Mouse (Mus musculus) testis, postnatal 14 days (tissue): ENCODE results near the gene Nr2e3.
"Not testable (repeated sequence)": the region's sequence is repeated elsewhere in the genome, so short reads cannot be mapped to it uniquely, and the experiment has no call there.

ENCODE experiments used
- DNase-seq: peaks from one replicate; pipeline ENCODE4 v3.0.0; 2021; ENCODE audit warnings: low spot score

Gene Nr2e3

DNA sequence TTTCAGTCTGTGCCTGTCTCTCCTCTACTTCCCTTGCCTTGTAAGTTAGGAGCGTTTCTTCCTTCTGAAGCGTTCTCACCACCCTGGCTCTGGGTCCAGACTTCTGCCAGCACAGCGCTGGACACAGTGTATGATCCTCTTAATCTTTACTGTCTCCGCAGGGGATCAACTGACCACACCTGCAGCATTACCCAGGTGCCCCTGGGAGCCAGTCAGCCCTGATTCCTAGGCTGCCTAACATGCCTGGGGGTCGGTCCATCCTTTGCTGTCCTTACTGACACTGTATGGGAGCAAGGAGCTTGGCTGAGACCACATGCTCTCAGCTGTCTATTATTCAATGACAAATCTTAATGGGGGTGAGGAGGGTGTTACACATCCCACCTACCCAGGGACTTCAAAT, 10.5 kb downstream of the Nr2e3 start:
- DNase-seq: no peak

DNA sequence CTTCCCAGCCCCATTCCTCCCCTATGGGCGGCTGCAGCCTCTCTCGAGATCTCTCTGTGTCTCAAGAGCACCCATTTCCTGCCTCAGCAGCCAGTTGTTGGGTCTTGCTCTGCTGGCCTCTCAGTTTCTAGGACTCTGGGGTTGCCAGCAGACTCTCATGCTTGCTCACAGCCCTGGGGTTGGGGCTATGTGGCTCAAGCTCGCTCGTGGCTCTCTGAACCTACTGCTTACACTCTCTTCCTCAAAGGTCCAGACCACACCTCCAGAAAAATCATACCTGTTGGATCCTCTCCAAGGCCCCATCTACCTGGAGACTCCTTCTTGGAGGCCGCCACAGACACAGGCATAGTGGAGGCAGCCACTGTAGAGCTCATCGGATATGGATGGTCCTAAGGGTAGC, 10.9 kb downstream of the Nr2e3 start:
- no peak for DNase-seq

DNA sequence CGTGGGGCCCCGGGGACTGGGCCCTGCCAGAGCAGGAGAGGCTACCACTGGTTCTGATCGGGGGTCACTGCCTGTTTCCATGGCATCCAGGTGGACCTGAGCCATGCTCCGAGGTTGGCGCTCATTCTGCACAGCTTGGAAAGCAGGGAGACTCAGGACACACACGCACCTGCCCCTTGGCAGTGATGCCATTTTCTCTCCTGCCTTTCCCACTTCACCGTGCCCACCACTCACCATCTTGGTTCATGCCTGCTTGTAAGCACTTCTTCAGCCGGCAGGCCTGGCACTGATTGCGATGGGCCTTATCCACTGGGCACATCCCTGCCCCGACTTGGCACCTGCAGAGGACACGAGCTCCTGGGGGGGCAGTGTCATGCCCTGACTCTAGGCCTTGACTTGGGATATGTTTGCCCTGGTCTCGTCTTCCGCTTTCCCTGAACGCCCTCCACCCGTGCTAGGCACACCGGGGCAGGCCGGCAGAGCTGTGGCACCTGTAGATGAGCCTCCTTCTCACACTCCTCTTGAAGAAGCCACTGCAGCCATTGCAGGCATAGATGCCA, 11.7 kb downstream of the Nr2e3 start:
- no peak for DNase-seq

DNA sequence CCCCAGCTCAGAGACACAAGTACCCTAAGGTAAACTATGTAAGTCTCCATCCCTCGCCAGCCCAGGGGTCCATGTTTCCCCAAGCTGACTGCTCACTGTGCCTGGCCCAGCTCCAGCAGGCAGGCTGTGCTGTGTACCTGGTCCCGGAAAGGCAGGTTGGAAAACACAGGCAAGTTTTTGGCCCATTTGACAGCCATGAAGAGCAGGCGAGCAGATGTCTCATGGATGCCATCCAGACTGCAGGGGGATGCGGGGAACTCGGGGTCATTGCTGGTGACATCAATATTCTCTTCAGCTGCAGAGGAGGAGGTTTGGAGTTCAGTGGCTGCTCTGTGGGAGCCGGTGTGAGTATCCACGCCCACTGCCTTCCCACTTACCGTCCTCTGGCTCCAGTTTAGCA, 12.2 kb downstream of the Nr2e3 start:
- DNase-seq: no peak

DNA sequence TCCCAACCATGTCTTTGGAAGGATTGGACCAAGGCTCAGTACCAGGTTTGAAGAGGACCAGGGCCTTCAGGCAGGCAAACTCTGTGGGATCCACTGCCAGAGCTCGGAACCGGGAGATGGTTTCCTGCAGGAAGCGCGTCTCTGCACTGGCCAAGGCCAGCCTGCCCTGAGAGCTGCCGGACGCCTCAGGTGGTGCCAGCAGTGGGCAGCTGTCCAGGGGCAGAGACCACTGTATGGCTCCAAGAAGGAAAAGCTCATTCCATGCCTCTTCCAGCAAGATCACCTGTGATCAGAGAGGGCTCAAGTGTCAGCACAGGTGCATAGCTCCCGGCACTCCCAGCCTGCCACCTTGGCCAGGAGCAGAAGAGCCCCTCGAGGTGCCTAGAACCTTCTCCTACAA, 13.2 kb downstream of the Nr2e3 start:
- DNase-seq: no peak

DNA sequence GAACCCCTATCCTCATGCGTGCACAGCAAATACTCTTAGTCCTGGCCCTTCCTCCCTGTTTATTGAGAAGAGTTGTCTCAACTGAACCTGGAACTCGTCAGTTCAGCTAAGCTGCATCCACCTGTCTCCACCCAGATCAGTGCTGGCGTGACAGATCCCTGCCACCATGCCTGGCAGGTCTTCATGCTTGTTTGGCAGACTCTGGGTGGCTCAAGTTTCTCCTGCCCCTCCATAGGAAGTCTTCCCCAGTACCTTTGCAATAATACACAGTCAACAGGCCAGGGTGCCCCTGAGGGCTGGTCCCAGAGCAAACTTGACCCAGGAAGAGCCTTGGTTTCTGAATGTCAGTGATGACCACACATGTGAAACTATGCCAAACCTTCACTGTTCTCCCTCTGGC, 15.2 kb downstream of the Nr2e3 start:
- DNase-seq: no peak

DNA sequence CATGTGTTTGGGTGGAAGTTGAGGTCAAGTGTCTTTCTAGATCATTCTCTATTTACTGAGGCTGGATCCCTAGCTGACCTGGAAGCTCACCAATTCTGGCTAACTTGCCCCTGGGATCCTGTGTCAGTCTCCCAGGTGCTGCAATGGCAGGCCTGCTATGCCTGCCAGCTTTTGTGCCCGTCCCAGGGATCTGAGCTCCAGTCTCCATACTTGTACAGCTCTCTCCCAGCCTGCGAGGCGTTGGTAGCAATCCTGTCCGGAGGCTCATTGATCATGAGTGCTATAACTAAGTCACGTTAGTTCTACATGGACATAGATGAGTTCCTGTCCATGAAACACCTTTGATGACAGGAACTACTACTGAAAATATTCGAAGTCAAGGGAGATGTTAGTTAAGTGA, 16.6 kb downstream of the Nr2e3 start:
- no peak for DNase-seq

DNA sequence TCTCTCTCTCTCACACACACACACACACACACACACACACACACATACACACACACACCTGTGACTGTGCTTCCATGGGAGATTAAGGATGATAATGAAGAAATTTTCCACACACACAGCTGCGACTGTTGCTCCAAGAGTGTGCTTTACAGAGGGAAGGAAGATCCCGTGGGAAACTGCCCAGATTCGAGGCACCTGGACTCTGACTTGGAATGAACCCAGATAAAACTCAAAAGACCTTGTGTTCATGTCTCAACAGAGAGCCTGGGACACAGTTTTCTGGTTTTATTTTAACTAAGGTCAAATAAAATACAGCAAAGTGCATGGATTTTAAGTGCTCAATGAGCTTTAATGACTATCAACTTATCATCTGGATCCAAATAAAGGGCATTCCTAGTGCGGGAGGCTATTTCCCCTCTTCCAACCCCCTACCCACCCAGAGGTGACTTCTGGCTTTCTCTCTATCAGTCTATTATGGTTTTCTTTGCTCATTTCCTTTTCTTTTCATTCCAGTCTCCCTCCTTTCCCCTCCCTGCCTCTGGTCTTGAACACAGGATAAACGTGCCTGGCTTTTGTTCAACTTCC, 17.9 kb downstream of the Nr2e3 start:
- no peak for DNase-seq

DNA sequence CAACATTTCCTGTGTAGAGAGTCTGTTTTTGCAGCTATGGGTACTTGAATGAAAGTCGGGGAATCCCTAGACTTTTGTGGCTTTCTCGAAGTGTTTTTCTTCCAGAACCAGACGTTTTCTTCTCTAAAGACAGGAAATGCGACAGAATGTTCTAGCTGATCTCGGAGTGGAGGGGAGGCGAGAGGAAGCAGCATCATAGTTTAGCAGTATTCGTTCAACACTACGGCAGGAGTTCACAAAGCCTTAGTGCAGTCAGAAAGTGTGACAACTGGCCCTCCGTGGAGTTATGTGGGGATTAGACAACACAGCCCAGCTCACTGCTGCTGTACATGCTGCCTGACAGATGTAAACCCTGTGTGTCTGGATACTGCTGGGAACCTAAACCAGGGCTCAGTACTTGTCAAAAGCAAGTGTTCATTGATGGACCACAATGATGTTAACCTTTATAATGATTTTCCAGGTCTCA, 18.5 kb downstream of the Nr2e3 start:
- no peak for DNase-seq

DNA sequence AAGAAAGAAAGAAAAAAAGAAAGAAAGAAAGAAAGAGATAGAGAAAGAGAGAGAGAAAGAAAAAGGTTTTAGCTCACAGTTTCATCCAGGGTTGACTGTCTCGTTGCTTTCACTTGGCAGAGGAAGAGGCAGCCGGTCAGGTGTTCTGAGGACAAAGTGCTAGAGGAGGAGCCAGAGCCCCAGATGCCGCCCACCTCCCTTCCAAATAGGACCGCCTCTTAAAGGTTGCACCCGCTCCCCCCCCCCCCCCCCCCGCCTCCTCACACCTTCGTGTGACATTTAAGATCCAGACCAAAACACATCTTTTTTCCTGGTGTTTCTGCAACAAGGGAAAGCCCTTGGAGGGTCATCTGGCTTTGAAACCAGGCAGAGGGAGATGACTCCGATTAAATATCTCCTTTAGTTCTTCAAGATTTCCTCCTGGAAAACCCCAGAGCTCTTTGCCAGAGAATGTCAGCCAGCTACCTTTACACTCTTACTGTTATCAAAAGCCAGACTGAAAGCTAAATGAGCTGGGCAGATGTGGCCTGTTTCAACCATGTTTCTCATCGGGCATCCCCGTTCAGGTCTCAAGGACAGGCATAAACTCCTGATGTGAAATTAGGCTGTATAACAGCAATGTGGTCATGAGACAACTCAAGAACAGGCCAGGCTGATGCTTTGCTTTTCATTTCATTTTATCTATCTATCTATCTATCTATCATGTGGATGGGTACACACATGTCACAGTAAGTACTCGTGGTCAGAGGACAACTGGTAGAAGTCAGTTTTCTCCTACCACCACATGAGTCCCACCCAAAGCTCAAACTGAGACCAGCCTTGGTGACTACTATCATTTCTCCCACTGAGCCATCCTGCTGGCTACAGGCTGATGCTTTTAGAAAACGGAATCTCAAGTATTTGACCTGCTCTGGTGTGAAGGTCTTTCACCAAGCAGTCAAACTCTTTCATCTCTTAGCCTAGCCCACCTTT, 19.3 kb downstream of the Nr2e3 start:
- DNase-seq: no peak

DNA sequence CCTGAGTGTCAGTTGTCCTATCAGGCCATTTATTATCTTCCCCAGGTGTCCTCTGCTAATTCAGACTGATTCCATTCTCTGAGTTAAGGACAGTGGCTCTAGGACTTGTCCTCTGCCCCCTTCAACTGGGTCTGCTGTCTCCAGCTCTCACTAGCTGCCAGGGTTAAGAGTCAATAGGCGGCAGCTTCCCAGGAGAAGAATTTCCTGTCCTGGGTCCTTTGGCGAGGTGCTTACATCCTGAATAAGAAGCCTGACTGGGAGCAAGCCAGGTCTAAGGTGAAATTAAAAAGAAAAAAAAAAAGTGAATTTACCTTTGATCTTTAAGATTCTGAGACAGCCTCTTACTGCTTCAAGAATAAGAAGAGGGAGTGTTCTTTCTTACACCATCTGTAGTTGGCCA, 20.8 kb downstream of the Nr2e3 start:
- DNase-seq: no peak

DNA sequence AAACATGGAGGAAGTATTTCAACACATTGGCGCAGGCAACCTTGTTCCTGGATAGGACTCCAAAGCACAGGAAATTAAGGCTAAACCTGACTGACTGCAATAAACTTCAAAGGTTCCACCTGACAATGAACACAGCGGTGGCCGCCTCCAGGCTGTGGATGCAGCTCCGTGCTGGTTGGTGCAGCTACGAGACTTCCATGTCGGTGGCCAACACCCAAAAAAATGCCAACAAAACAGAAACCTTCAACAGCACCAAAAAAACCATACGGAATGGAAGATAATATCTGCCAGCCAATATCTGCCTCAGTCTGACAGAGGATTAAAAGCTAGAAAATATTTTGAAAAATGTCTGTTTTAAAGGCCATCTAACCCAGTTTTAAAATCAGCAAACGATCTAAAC, 21.9 kb downstream of the Nr2e3 start:
- no peak for DNase-seq

DNA sequence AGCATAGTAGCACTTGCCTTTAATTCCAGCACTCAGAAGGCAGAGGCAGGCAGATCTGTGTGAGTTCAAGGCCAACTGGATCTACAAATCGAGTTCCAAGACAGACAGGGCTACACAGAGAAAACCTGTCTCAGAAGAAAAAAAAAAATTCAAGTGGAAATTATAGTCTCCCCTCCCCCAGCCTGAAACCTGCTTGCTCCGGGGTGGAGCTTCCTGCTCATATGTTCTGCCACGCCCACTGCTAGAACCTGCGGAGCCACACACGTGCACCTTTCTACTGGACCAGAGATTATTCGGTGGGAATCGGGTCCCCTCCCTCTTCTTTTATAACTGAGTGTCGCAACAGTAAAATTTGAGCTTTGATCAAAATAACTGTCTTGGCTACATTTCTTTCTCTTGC, 24.6 kb downstream of the Nr2e3 start:
- DNase-seq: not testable (repeated sequence)

DNA sequence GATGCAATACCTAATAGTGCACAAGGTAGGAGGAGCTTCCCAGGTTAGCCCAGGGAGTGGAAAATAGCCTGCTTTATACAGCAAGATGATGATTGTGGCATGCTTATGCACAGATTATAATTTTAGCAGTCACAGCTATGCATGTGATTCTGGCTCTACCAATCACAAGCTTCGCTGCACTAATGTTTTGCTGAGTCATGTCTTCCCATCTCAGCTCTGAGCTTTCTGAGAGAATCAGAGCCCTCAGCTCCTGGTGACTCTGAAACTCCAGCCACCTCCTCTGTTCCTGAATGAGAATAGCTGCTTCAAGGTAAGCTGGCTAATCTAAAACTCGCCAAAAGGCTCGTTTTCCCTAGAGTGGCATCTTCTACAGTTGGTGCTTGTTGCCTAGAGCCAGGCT, 30.2 kb downstream of the Nr2e3 start:
- DNase-seq: no peak

DNA sequence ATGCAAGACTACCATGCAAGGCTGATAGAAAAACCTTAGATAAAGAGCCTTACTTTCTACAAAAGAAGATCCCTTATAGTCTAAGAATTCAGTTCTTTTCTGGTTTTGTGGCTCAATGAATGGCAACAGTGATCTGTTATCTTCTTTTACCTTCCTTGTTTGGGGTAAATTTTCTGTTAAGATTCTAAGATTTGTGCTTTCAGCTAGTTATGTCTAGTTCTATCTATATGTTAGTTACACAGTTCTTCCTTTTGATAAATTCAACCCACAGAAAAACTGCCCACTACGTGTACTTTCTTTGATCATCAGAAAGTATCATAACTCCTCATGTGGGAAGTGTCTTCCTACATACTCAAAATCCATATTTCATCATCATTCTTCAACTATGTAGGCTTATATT, 45.7 kb downstream of the Nr2e3 start:
- DNase-seq: no peak

DNA sequence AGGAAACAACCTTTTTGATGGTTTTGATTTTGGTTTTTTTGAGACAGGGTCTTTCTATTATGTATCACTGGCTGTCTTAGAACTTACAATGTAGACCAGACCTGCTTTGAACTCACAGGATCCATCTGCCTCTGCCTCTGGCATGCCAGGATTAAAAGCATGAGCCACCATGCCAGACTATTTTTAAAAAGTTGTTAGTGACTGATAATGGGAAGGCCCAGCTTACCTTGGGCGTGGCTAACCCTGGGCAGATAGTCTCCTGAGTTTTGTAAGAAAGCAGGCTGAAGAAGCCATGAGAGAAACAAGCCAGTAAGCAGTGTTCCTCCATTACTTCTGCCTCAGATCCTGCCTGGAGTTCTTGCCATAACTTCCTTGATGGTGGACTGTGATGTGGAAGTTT, 57.1 kb downstream of the Nr2e3 start:
- DNase-seq: no peak
